15 mouse cellular contexts compared by ENCODE assay signal in the genomic region with DNA sequence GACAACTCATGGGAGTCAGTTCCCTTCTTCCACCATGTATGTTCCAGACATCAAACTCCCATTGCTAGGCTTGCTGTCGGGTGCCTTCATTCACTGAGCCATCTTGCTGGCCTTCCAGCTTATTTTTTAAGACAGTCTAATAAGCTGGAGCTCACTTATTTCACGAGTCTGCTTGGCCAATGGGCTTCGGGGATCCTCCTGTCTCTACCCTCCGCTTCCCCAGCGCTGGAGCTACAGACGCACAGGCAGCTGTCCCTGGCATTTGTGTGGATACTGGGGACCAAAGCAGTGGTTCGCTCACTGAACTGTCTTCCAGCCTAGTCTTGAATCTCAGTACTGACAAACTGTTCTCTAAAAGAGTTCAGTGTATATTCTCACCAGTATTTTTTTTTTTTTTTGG.
"Had no signal": no experiment of that assay in that cellular context is flagged by ENCODE, and none has a peak within 500 bp of the region (broad histone marks: within the 10 kb centered on the region; RNA-seq: fewer than 3 reads in every experiment).

No protein-coding gene starts in this region.

- H3K4me3 ChIP-seq: neural tube, embryonic 15.5 days; stomach, embryonic 15.5 days had no signal

- H3K27me3 ChIP-seq: neural tube, embryonic 15.5 days; stomach, embryonic 15.5 days had no signal

- H3K9ac ChIP-seq: neural tube, embryonic 15.5 days; stomach, embryonic 15.5 days had no signal

- H3K4me2 ChIP-seq: neural tube, embryonic 15.5 days; stomach, embryonic 15.5 days had no signal

- H3K9me3 ChIP-seq: neural tube, embryonic 15.5 days; stomach, embryonic 15.5 days had no signal

- DNase-seq: retina, postnatal 1 day; right cerebral cortex, adult 18-20 months; right cerebral cortex, postnatal 14 days; right cerebral cortex, postnatal 25 days; right cerebral cortex, postnatal 4 days; spleen, adult 18-20 months; thymus, adult 18-20 months; thymus, adult 2 months; thymus, postnatal 14 days; thymus, postnatal 25 days; thymus, postnatal 36 days; thymus, postnatal 4 days had no signal

- H3K27ac ChIP-seq: neural tube, embryonic 15.5 days; stomach, embryonic 15.5 days; stomach, postnatal 0 days had no signal
